Mouse (Mus musculus): ENCODE measurements around the gene Tssk2. TPM values are rescaled to one million over a fixed set of nuclear protein-coding genes. Genes with fewer than 3 reads are reported as not detected.

Tssk2 gene
- not detected in 4 replicates for total RNA-seq (2023; ENCODE audit: inconsistent age)

DNA sequence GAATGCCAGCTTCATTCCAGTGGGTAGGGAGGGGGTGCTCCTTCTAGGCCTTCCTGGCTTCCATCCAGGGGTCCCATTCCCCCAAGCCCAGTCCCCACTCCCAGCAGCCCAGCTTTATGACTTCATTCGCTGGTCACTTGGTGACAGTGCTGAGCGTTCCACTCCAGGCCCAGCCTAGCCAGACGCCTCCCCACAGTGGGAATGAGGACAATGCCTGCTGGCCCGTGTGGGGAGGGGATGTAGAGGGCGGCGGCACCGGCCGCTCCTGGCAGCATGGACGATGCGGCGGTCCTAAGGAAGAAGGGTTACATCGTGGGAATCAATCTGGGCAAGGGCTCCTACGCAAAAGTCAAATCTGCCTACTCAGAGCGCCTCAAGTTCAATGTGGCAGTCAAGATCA lies at the start of gene Tssk2, which contains the start of gene Dgcr2:
Gene Tssk2 (plus strand): TSS at position 176 of the 400 bp plus-strand sequence.
Gene Dgcr2 (minus strand): TSS at position 101 of the 400 bp plus-strand sequence.

GRCm38 (mm10) chr16:17891567-17891959 lies 6.9 kb upstream of the Tssk2 start, which contains the start of gene Gm20518:
Gene Gm20518, minus strand, starts transcription at chr16:17891671.

DNA sequence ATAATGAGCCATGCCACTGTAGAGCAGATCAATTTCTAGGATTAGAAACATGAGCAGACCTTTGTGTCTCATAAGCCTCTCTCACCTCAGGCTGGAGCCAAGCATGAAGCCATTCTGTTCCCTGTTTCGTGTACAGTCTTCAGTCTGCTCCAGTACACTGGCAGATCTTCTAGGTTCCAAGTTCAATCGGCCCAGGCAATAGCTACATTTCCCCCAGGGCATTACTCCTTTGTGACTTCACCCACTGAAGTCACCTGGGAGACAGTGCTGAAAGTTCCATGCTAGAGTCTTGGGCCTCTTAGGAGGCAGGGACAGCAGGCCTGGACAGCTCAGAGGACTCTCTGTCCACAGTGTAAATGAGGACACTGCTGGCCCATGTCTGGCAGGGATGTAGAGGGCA lies 4.5 kb upstream of the Tssk2 start, which contains the start of gene Tssk1:
Gene Tssk1 (plus strand): TSS at position 301 of the 400 bp plus-strand sequence.

DNA sequence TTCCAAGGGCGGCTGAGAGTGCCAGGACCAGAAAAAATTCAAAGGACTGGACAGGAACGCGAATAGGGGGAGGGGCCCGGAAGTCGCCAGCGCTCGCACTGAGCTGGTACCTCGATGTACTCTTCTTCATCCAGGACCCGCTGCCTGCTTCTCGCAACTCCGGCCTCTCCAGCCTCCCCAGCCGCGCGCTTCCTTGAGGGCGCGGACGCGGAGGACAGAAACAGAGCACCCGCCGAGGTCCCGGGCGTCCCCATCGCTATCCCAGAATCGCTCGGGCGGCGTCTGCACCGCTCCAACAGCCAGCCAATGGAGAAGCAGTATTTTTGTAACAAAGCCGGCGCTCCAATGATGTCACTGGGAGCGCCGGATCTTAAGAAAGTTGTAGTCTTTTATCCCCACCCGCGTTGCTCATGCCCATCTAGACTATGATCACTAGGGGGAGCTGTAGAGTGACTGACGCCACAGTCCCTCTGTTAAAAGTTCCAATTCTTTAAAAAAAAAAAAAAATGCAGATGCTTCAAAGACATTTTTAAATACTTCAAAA lies 12.7 kb downstream of the Tssk2 start, which contains the start of gene Ess2:
Gene Ess2 (minus strand): TSS at position 297 of the 544 bp plus-strand sequence.

GRCm38 (mm10) chr16:17914307-17915249 lies 16.1 kb downstream of the Tssk2 start, which contains the start of gene Gsc2:
Gene Gsc2, minus strand, starts transcription at chr16:17915059.

DNA sequence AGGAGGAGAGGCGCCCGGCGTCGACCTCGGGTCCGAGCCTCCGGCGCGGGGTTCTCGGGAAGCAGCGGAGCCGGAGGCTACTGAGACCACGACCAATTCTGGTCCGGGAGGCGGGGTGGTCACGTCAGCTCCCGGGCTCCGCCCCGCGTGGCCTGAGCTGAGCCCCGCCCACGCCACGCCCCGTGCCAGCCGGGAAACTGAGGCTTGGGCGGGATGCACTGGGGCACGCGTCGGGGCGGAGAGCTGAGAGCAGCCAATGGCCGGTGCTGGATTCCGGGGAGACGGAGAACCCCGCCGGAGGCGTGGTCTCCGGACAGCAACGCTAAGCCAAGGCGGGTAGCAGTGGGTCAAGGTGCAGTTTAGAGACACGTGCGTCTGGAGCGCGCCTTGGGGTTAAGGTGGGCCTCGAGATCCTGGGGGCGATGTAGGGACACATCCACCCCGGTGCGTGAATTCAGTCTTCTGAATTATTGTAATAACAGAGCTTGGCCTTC lies 29.7 kb downstream of the Tssk2 start, which contains the start of gene Slc25a1:
Gene Slc25a1 (minus strand): TSS at position 133 of the 494 bp plus-strand sequence.

Other genes with a start within 250 kb of the Tssk2 start
- gene Med15, start 165.7 kb upstream of the Tssk2 start, total RNA-seq (2023; ENCODE audit: inconsistent age), result 126 to 138 TPM (median 127 TPM) in 4 replicates
- 10.9 to 21.7 TPM (median 12.8 TPM) in 4 replicates for gene Klhl22, start 139.0 kb upstream of the Tssk2 start, total RNA-seq (2023; ENCODE audit: inconsistent age)
- gene Scarf2, start 101.4 kb upstream of the Tssk2 start, total RNA-seq (2023; ENCODE audit: inconsistent age), result 0.24 to 0.26 TPM (median 0.24 TPM) in 3 of 4 replicates, not detected in the other
- gene B830017H08Rik, start 65.5 kb upstream of the Tssk2 start, total RNA-seq (2023; ENCODE audit: inconsistent age), result not detected in 4 replicates
- gene Car15, start 60.3 kb upstream of the Tssk2 start, total RNA-seq (2023; ENCODE audit: inconsistent age), result 13.5 to 20.7 TPM (median 15.1 TPM) in 4 replicates
- 2.6 to 3.5 TPM (median 2.9 TPM) in 4 replicates for gene Gm20518, start 7.0 kb upstream of the Tssk2 start, total RNA-seq (2023; ENCODE audit: inconsistent age)
- not detected in 4 replicates for gene Tssk1, start 4.4 kb upstream of the Tssk2 start, total RNA-seq (2023; ENCODE audit: inconsistent age)
- gene Dgcr2, start 75 bp upstream of the Tssk2 start, total RNA-seq (2023; ENCODE audit: inconsistent age), result 64.1 to 71.8 TPM (median 67.0 TPM) in 4 replicates
- gene Ess2, start 12.7 kb downstream of the Tssk2 start, total RNA-seq (2023; ENCODE audit: inconsistent age), result 56.0 to 63.9 TPM (median 58.8 TPM) in 4 replicates
- gene Gsc2, start 16.4 kb downstream of the Tssk2 start, total RNA-seq (2023; ENCODE audit: inconsistent age), result not detected in 4 replicates
- gene Slc25a1, start 29.6 kb downstream of the Tssk2 start, total RNA-seq (2023; ENCODE audit: inconsistent age), result 24.4 to 32.4 TPM (median 27.8 TPM) in 4 replicates
- not detected in 4 replicates for gene Vpreb2, start 81.8 kb downstream of the Tssk2 start, total RNA-seq (2023; ENCODE audit: inconsistent age)
- gene Dgcr6, start 154.2 kb downstream of the Tssk2 start, total RNA-seq (2023; ENCODE audit: inconsistent age), result 19.0 to 24.7 TPM (median 23.8 TPM) in 4 replicates
- gene Prodh, start 191.6 kb downstream of the Tssk2 start, total RNA-seq (2023; ENCODE audit: inconsistent age), result 8.5 to 13.7 TPM (median 10.6 TPM) in 4 replicates
- gene Rtn4r, start 229.0 kb downstream of the Tssk2 start, total RNA-seq (2023; ENCODE audit: inconsistent age), result 0.29 TPM in 1 of 4 replicates, not detected in the others